Mouse (Mus musculus): ENCODE measurements around the gene Olfr132. TPM values are rescaled to one million over a fixed set of nuclear protein-coding genes. Genes with fewer than 3 reads are reported as not detected.
"Not testable (repeated sequence)": the region's sequence is repeated elsewhere in the genome, so short reads cannot be mapped to it uniquely, and the experiment has no call there.

Olfr132 gene
- total RNA-seq (2021): not detected
- long read RNA-seq, experiment 1: 0 reads
- long read RNA-seq, experiment 2: 0 reads

DNA sequence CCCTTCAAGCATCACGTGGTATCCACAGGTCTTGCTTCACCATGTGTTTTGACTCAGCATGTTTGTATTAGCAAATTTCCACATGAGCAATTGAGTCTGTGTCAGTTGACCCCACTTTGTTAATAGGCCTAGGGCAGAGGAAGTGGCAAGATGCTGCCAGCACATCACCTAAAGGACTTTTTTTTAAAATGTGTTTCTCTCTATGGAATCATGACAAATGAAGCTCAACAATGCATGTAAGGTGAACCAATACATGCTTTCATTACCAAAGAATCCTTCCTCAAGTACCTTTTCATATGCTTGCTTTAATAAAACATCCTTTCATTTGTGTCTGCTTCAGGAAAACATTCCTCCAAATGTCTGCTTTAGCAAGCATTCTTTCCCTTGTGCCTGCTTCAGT lies at the start of gene Olfr132:
Olfr132 (minus strand) TSS at position 101 of the 400 bp plus-strand sequence.
- intact Hi-C loops (cut with DNase I): no loop called here

DNA sequence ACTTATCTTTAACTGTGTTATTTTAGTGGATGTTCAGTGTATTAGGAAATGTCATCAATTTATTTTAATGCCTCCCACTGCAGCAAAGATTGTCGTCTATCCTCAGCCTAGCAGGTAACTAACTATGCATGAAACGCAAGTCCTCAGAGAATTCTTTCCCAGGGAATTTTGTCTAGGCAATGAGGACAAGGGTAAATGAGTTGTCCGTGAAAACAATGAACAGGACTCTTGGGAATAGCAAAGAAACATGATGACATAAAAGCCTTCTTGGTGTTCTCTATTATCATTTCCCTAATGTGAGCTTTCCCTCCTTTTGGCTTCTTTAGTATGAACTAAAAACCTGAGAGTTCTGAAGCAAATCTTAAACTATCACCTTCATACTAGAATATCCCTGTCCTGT lies 36.8 kb upstream of the Olfr132 start, which contains the start of gene Olfr134:
Olfr134 (plus strand) TSS at position 301 of the 400 bp plus-strand sequence.
- DNase-seq (ENCODE audit: low spot score in 2 of 2): no peak
- intact Hi-C loops (cut with DNase I): no loop called here

More for the DNA sequence above, at the start of gene Olfr132:
- no peak for DNase-seq (ENCODE audit: low spot score in 2 of 2)

DNA sequence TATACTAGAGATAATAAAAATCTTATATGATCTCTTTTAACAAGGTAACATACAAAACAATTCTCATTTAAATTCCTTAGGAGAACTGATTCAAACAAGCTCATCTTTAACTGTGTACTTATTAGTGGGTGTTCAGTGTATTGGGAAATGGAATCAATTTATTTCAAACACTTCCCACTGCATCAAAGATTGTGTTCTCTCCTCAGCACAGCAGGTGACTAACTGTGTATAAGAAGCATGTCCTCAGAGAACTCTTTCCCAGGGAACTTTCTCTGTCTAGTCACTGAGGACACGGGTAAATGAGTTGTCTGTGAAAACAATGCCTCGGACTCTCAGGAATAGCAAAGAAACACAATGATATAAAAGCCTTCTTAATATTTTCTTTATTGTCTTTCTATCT lies 10.7 kb upstream of the Olfr132 start, which contains the start of gene Olfr133:
Olfr133 (plus strand) TSS at position 301 of the 400 bp plus-strand sequence.
- no peak for DNase-seq (ENCODE audit: low spot score in 2 of 2)
- intact Hi-C loops (cut with DNase I): no loop called here

DNA sequence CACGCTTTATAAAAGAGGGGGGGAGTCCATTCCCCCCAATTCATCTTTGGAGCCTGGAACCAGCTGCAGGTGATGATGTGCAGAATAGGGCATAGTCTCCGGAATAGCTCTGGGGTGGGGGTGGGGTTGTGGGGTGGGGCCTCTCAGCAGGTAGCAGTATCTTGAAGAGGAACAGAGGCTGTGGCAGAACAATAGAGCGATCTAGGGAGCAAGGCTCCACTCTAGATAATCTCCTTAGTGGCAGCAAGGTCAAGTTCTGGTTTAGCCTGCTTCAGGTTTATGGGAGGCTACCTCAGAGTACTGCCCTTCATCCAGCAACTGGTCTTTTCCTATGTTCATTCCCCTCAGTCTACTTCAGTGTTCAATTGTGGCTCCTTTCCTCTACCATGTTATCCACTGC lies 9.0 kb downstream of the Olfr132 start:
- intact Hi-C loops (cut with DNase I); DNase-seq (ENCODE audit: low spot score in 2 of 2): not testable (repeated sequence)

DNA sequence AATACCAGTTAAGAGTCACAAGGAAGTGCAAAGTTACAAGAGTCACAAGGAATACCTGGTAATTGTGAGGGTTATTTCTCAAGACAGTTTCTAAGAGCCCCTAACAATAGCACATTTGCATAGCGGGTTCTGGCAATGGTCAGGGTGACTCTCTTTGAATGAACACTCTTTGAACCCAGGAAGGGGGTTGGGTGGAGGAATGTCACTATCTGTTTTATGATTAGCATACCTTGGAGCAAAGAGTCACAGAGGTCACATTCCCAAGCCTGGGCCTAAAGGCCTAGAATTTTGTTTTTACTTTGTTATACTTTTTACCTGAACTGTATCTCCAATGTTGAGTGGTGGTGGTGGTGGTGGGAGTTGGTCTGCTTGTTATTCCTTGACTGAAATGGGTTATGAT lies 10.1 kb downstream of the Olfr132 start:
- intact Hi-C loops (cut with DNase I); DNase-seq (ENCODE audit: low spot score in 2 of 2): not testable (repeated sequence)

DNA sequence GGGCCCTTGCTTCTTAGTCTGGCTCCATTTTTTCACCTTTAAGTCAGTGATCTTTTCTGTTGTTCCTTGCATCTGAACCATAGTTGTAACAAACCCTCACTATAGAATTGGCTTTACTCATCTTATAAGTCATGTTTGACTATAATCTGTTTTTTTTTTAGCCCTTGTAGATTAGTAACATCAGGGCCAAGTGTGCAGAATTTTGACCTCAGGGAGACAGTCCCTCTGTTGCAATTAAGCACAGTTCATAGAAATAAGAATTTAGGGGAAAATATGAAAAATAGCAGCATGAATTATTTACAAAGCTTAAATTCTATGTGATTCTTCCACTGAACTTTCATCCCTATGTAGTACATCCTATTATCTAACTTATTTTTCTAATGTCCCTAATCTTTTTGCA lies 45.7 kb downstream of the Olfr132 start, which contains the start of gene Olfr131:
Olfr131 (minus strand) TSS at position 101 of the 400 bp plus-strand sequence.
- no peak for DNase-seq (ENCODE audit: low spot score in 2 of 2)
- intact Hi-C loops (cut with DNase I): no loop called here

DNA sequence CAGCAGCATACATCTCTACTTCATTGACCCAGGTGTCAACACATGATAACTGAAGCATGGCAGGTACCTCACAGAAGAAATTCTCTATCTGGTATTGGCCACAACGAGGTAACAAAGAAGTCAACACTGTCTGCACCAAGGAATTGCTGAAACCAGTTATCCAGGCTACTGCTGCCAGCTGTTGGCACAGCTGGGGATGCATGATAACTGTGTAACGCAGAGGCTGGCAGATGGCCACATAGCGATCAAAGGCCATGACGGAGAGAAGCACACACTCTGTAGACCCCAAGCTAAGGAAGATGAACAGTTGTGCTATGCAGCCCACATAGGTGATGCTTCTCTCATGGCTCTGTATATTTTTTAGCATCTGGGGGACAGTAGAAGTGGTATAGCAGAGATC lies 52.0 kb downstream of the Olfr132 start:
- no peak for DNase-seq (ENCODE audit: low spot score in 2 of 2)
- intact Hi-C loops (cut with DNase I): no loop called here

Other genes with a start within 250 kb of the Olfr132 start
- not detected for gene Olfr127, start 234.1 kb downstream of the Olfr132 start, total RNA-seq (2021)
- not detected for gene Olfr128, start 214.0 kb downstream of the Olfr132 start, total RNA-seq (2021)
- not detected for gene Olfr761, start 181.4 kb downstream of the Olfr132 start, total RNA-seq (2021)
- gene Olfr129, start 74.4 kb downstream of the Olfr132 start, total RNA-seq (2021): not detected
- not detected for gene Olfr130, start 70.6 kb downstream of the Olfr132 start, total RNA-seq (2021)
- gene Olfr131, start 45.8 kb downstream of the Olfr132 start, total RNA-seq (2021): not detected
- not detected for gene Olfr133, start 10.8 kb upstream of the Olfr132 start, total RNA-seq (2021)
- not detected for gene Olfr134, start 36.9 kb upstream of the Olfr132 start, total RNA-seq (2021)
- not detected for gene Olfr135, start 69.8 kb upstream of the Olfr132 start, total RNA-seq (2021)
- not detected for gene Olfr138, start 126.5 kb upstream of the Olfr132 start, total RNA-seq (2021)
- not detected for gene Olfr137, start 173.0 kb upstream of the Olfr132 start, total RNA-seq (2021)
- not detected for gene Olfr136, start 195.3 kb upstream of the Olfr132 start, total RNA-seq (2021)